ENCODE assay signal across 15 mouse cellular contexts in the genomic region with DNA sequence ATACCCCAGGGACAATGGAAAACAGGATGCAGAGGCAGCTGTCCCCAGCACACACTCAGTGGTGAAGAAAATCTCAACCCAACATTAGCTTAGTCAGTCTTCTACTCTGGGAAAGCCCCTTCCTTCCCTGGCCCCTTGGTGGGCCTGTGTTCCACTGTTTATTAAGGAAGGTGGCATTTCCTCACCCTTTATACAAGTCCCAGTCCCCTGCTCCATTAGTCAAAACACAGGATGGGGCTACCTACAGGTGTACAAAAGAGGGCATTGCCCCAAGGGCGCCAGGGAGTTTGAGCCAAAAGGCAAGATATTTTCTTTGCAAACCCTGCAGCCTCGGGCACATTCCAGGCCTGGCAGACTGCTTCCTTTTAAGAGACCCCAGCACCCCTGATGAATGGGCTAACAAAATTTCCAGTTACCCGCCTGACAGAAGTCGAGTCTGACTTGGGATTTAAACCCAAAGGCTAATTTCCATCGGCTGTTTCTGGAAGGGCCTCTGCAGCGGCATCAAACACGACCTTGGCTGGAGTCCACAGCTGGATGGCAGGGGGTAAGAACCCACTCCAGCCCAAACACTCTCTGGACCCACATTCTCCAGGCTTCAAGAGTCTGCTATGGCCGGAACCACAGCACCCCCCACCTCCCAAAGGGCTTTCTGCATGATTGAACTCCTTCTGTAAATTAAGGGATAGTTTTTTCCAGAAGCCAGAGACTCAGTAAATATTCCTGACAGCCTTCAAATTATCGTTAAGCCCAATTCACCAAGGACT. TPM values are rescaled to one million over a fixed set of nuclear protein-coding genes. Genes with fewer than 3 reads are reported as not detected.
DNase-seq lines count a peak whose midpoint lies in the region; ATAC-seq and TF ChIP-seq lines count a peak whose summit lies in the region.
"Had no signal": no experiment of that assay in that cellular context is flagged by ENCODE, and none has a peak within 500 bp of the region (broad histone marks: within the 10 kb centered on the region; RNA-seq: fewer than 3 reads in every experiment).

No protein-coding gene starts in this region.

- no peaks in the 10 kb centered on the region for H3K4me1 ChIP-seq in hindbrain, postnatal 0 days (ENCODE audit: insufficient read depth, low read length)
- H3K4me1 ChIP-seq in hindbrain, embryonic 14.5 days (replicated peaks; ENCODE audit: control insufficient read depth, insufficient read depth, low read length) = no peaks in the 10 kb centered on the region
- peaks cover 21% of the 10 kb centered on the region for H3K4me1 ChIP-seq in embryonic facial prominence, embryonic 15.5 days
- H3K4me1 ChIP-seq: heart, embryonic 15.5 days; liver, embryonic 13.5 days had no signal

- H3K9ac ChIP-seq in hindbrain, postnatal 0 days (replicated peaks; ENCODE audit: low read length) = no peak overlapping the region; the same call in 1 of the 2 replicates
- H3K9ac ChIP-seq in hindbrain, embryonic 14.5 days = no peak overlapping the region
- no peak overlapping the region for H3K9ac ChIP-seq in embryonic facial prominence, embryonic 15.5 days
- H3K9ac ChIP-seq: heart, embryonic 15.5 days; liver, embryonic 13.5 days; neural tube, embryonic 13.5 days had no signal

- intact Hi-C loops in gastrocnemius, postnatal 36 days (cut with DNase I) = no loop called here

- H3K27me3 ChIP-seq in hindbrain, postnatal 0 days (ENCODE audit: insufficient read depth, low read length) = no peaks in the 10 kb centered on the region
- H3K27me3 ChIP-seq in hindbrain, embryonic 14.5 days (ENCODE audit: control insufficient read depth, insufficient read depth, low read length) = no peaks in the 10 kb centered on the region
- no peaks in the 10 kb centered on the region for H3K27me3 ChIP-seq in embryonic facial prominence, embryonic 15.5 days
- H3K27me3 ChIP-seq: heart, embryonic 15.5 days; liver, embryonic 13.5 days; neural tube, embryonic 13.5 days had no signal

- H3K36me3 ChIP-seq in hindbrain, postnatal 0 days (ENCODE audit: insufficient read depth, low read length) = no peaks in the 10 kb centered on the region
- H3K36me3 ChIP-seq in hindbrain, embryonic 14.5 days (replicated peaks; ENCODE audit: control insufficient read depth, insufficient read depth) = no peaks in the 10 kb centered on the region
- H3K36me3 ChIP-seq in embryonic facial prominence, embryonic 15.5 days = peaks cover 20% of the 10 kb centered on the region
- H3K36me3 ChIP-seq: G1E; heart, embryonic 15.5 days; liver, embryonic 13.5 days had no signal

- H3K4me2 ChIP-seq in hindbrain, postnatal 0 days (ENCODE audit: low read depth, low read length) = no peak overlapping the region
- no peak overlapping the region for H3K4me2 ChIP-seq in hindbrain, embryonic 14.5 days (replicated peaks)
- no peak overlapping the region for H3K4me2 ChIP-seq in embryonic facial prominence, embryonic 15.5 days (replicated peaks)
- H3K4me2 ChIP-seq: heart, embryonic 15.5 days; liver, embryonic 13.5 days; neural tube, embryonic 13.5 days had no signal

- TF ChIP-seq CTCF in hindbrain, postnatal 0 days (IDR thresholded peaks at IDR 0.05; ENCODE audit: low read depth) = no peak

- WGBS in hindbrain, postnatal 0 days = 26% methylated on average over 9 of the region's 9 CpGs
- WGBS in hindbrain, embryonic 14.5 days = 46% methylated on average over 9 of the region's 9 CpGs
- WGBS in embryonic facial prominence, embryonic 15.5 days = 25% methylated on average over 9 of the region's 9 CpGs

- no peak overlapping the region for H3K4me3 ChIP-seq in hindbrain, postnatal 0 days (ENCODE audit: low read length)
- H3K4me3 ChIP-seq in hindbrain, embryonic 14.5 days (replicated peaks; ENCODE audit: low read length) = no peak overlapping the region
- no peak overlapping the region for H3K4me3 ChIP-seq in embryonic facial prominence, embryonic 15.5 days (replicated peaks)
- H3K4me3 ChIP-seq: heart, embryonic 15.5 days; hindbrain, embryonic 10.5 days; liver, embryonic 13.5 days; neural tube, embryonic 13.5 days had no signal

- H3K9me3 ChIP-seq in hindbrain, postnatal 0 days (ENCODE audit: low read length) = peaks cover 3% of the 10 kb centered on the region; the same call in 1 of the 2 replicates
- H3K9me3 ChIP-seq in hindbrain, embryonic 14.5 days (ENCODE audit: control insufficient read depth, low read length) = peaks cover 21% of the 10 kb centered on the region; the same call in 1 of the 2 replicates
- H3K9me3 ChIP-seq in embryonic facial prominence, embryonic 15.5 days (replicated peaks) = 0 out of 2 replicates have a peak, but pooled peaks cover 13% of the 10 kb centered on the region
- H3K9me3 ChIP-seq: heart, embryonic 15.5 days had no signal

- H3K27ac ChIP-seq in hindbrain, postnatal 0 days = no peak overlapping the region; the same call in 1 of the 2 replicates
- no peak overlapping the region for H3K27ac ChIP-seq in hindbrain, embryonic 14.5 days
- H3K27ac ChIP-seq in embryonic facial prominence, embryonic 15.5 days (replicated peaks) = peak overlapping the region; percentile 44; the same call in 1 of the 2 replicates
- H3K27ac ChIP-seq: heart, embryonic 15.5 days; hindbrain, embryonic 10.5 days; liver, embryonic 13.5 days; neural tube, embryonic 13.5 days had no signal

- DNase-seq in hindbrain, postnatal 0 days (ENCODE audit: low spot score) = peak; percentile 34
- no peak for DNase-seq in hindbrain, embryonic 14.5 days (ENCODE audit: low spot score)
- DNase-seq in ovary, postnatal 36 days (ENCODE audit: low spot score) = peak; percentile 46
- no peak for DNase-seq in ovary, adult 18-20 months (ENCODE audit: low spot score)
- no peak for DNase-seq in layer of hippocampus, adult 18-20 months (ENCODE audit: low spot score in 2 of 2)
- DNase-seq in gastrocnemius, postnatal 36 days = no peak
- DNase-seq: cerebellum, adult 8-10 months; heart, adult 11 months; liver, embryonic 13.5 days had no signal

- peak; percentile 47; the same call in 1 of the 2 replicates for ATAC-seq in hindbrain, postnatal 0 days
- ATAC-seq in hindbrain, embryonic 14.5 days (ENCODE audit: low FRiP score) = no peak
- peak; percentile 43; the same call in 1 of the 2 replicates for ATAC-seq in embryonic facial prominence, embryonic 15.5 days (ENCODE audit: insufficient number of reproducible peaks, low FRiP score, low TSS enrichment, low read depth)
- ATAC-seq: intestine, embryonic 16.5 days had no signal

RNA-seq across cellular contexts. Expression of a gene that starts 49.9 kb away (rescaled TPM):
- total RNA-seq in hindbrain, postnatal 0 days (2014; rRNA removed) = 26.5 and 33.5 TPM in 2 replicates
- 25.9 and 27.4 TPM in 2 replicates for polyA plus RNA-seq in hindbrain, postnatal 0 days (2015; fragmentation: Nextera tagmentation; extraction: Ambion mirVana)
- 28.0 and 36.7 TPM in 2 replicates for polyA plus RNA-seq in hindbrain, embryonic 14.5 days (2014; fragmentation: Nextera tagmentation; extraction: Ambion mirVana)
- 30.7 and 32.8 TPM in 2 replicates for polyA plus RNA-seq in embryonic facial prominence, embryonic 15.5 days (2015; fragmentation: Nextera tagmentation; extraction: Ambion mirVana)
- total RNA-seq in layer of hippocampus, adult 18-20 months (2021) = 10 to 100 TPM; 38.0 to 38.8 TPM
- 10 to 100 TPM; 29.9 to 34.9 TPM for total RNA-seq in gastrocnemius, postnatal 36 days (2021)

Comparison
In these comparisons a context has a peak if more than half of its experiments do, and no peak if none do; other contexts are left out.
1. DNase-seq: peak in hindbrain, postnatal 0 days (single experiment) and ovary, postnatal 36 days (single experiment); none in hindbrain, embryonic 14.5 days (single experiment), ovary, adult 18-20 months (single experiment), layer of hippocampus, adult 18-20 months (0 of 2) and gastrocnemius, postnatal 36 days (0 of 2).